Mouse (Mus musculus) limb, embryonic 12.5 days (tissue): ENCODE measurements around the gene Ldb2. TPM values are rescaled to one million over a fixed set of nuclear protein-coding genes. Genes with fewer than 3 reads are reported as not detected.

Source experiments
- ATAC-seq: fragments of 200-750 bp; cut with Nextera tagmentation; 2 replicates; pipeline ENCODE4 v1.8.0; 2017; ENCODE audit warnings: low read depth, moderate TSS enrichment; ENCODE audit not compliant: insufficient number of reproducible peaks, insufficient read depth, low FRiP score, low TSS enrichment
- H3K27ac ChIP-seq: fragments of 300-500 bp; sonication (generic); 2 replicates; pipeline ENCODE4 v1.5.1; 2016; ENCODE audit warnings: mild to moderate bottlenecking, moderate library complexity
- H3K27me3 ChIP-seq: fragments of 300-500 bp; sonication (generic); 2 replicates; pipeline ENCODE4 v1.6.1; 2016; ENCODE audit warnings: mild to moderate bottlenecking, moderate library complexity
- H3K36me3 ChIP-seq: fragments of 300-500 bp; sonication (generic); 2 replicates; pipeline ENCODE4 v1.6.1; 2016; ENCODE audit warnings: mild to moderate bottlenecking, moderate library complexity
- H3K4me1 ChIP-seq: fragments of 300-500 bp; sonication (generic); replicated peaks from 2 replicates; pipeline ENCODE4 v1.6.1; 2016
- H3K4me2 ChIP-seq: fragments of 300-500 bp; sonication (generic); 2 replicates; pipeline ENCODE4 v1.6.1; 2016; ENCODE audit warnings: mild to moderate bottlenecking, moderate library complexity
- H3K4me3 ChIP-seq: fragments of 300-500 bp; sonication (generic); replicated peaks from 2 replicates; pipeline ENCODE4 v1.5.1; 2016; ENCODE audit warnings: mild to moderate bottlenecking
- H3K9ac ChIP-seq: fragments of 300-500 bp; sonication (generic); replicated peaks from 2 replicates; pipeline ENCODE4 v1.6.1; 2016; ENCODE audit warnings: mild to moderate bottlenecking, moderate library complexity
- H3K9me3 ChIP-seq: fragments of 300-500 bp; sonication (generic); 2 replicates; pipeline ENCODE4 v1.6.1; 2016; ENCODE audit warnings: mild to moderate bottlenecking, moderate library complexity
- WGBS: fragments of 180-500 bp; shearing (Covaris S2); methylation state at CpG from one replicate; pipeline ENCODE4 v1.1.7; 2016; 5-methylcytosine and 5-hydroxymethylcytosine counted together
- polyA plus RNA-seq: library from polyadenylated mRNA; unstranded; fragments of >200 nt; fragmentation: Nextera tagmentation; extraction: Ambion mirVana; gene quantifications from 2 replicates; pipeline ENCODE4 v1.2.1, GENCODE M21; 2016

The Ldb2 gene
- polyA plus RNA-seq, 1 experiment from 2014 or later, result 41.7 TPM

GRCm38 (mm10) chr5:44543472-44544132, 255.9 kb downstream of the Ldb2 start:
- Histone ChIP-seq H3K27ac (no peak overlapping the region), H3K36me3 (no peaks in the 10 kb centered on the region), H3K4me3 (no peak overlapping the region), H3K9me3 (no peaks in the 10 kb centered on the region), H3K9ac (no peak overlapping the region), H3K4me2 (no peak overlapping the region), H3K4me1 (no peaks in the 10 kb centered on the region), H3K27me3 (no peaks in the 10 kb centered on the region)
- 86% methylated on average over 2 of the region's 2 CpGs for WGBS
- no peak for ATAC-seq

- no peaks in the 10 kb centered on the region for H3K27me3 ChIP-seq
- H3K4me3 ChIP-seq, result no peak overlapping the region
- H3K27ac ChIP-seq, result no peak overlapping the region
- no peak overlapping the region for H3K9ac ChIP-seq
- H3K9me3 ChIP-seq, result no peaks in the 10 kb centered on the region
- H3K4me1 ChIP-seq, result peaks cover 3% of the 10 kb centered on the region; the same call in 1 of the 2 replicates
- no peak overlapping the region for H3K4me2 ChIP-seq
- no peaks in the 10 kb centered on the region for H3K36me3 ChIP-seq
- WGBS, result 82% methylated on average over 9 of the region's 9 CpGs
- no peak for ATAC-seq
Observed at GRCm38 (mm10) chr5:44541748-44542147, 257.7 kb downstream of the Ldb2 start.

GRCm38 (mm10) chr5:44538687-44539086, 260.8 kb downstream of the Ldb2 start:
- no peak overlapping the region for H3K9ac ChIP-seq
- no peak overlapping the region for H3K4me2 ChIP-seq
- peaks cover 3% of the 10 kb centered on the region; the same call in 1 of the 2 replicates for H3K4me1 ChIP-seq
- H3K27ac ChIP-seq, result no peak overlapping the region
- no peaks in the 10 kb centered on the region for H3K27me3 ChIP-seq
- no peak overlapping the region for H3K4me3 ChIP-seq
- H3K36me3 ChIP-seq, result no peaks in the 10 kb centered on the region
- no peaks in the 10 kb centered on the region for H3K9me3 ChIP-seq
- ATAC-seq, result no peak
- WGBS, result 76% methylated on average over 2 of the region's 2 CpGs

- Histone ChIP-seq H3K4me2 (no peak overlapping the region), H3K9me3 (no peaks in the 10 kb centered on the region), H3K4me1 (peaks cover 3% of the 10 kb centered on the region; the same call in 1 of the 2 replicates), H3K36me3 (no peaks in the 10 kb centered on the region), H3K9ac (no peak overlapping the region), H3K4me3 (no peak overlapping the region), H3K27ac (no peak overlapping the region), H3K27me3 (no peaks in the 10 kb centered on the region)
- 36% methylated on average over 5 of the region's 5 CpGs for WGBS
- ATAC-seq, result no peak
Observed at GRCm38 (mm10) chr5:44538000-44538395, 261.5 kb downstream of the Ldb2 start.

- Histone ChIP-seq H3K4me2 (no peak overlapping the region), H3K27me3 (no peaks in the 10 kb centered on the region), H3K4me1 (peaks cover 3% of the 10 kb centered on the region; the same call in 1 of the 2 replicates), H3K9me3 (no peaks in the 10 kb centered on the region), H3K27ac (no peak overlapping the region), H3K9ac (no peak overlapping the region), H3K36me3 (0 out of 2 replicates have a peak, but pooled peaks cover 3% of the 10 kb centered on the region), H3K4me3 (no peak overlapping the region)
- no peak for ATAC-seq
- 89% methylated on average over 5 of the region's 5 CpGs for WGBS
Observed at GRCm38 (mm10) chr5:44537316-44537999, 262.0 kb downstream of the Ldb2 start.

- no peak for ATAC-seq
- Histone ChIP-seq H3K9ac (no peak overlapping the region), H3K4me3 (no peak overlapping the region)
Observed at GRCm38 (mm10) chr5:44529466-44529865, 270.0 kb downstream of the Ldb2 start.

GRCm38 (mm10) chr5:44529001-44529400, 270.5 kb downstream of the Ldb2 start:
- no peak overlapping the region for H3K4me2 ChIP-seq
- H3K27ac ChIP-seq, result no peak overlapping the region
- H3K4me1 ChIP-seq, result 0 out of 2 replicates have a peak, but pooled peaks cover 3% of the 10 kb centered on the region
- no peak for ATAC-seq
- no peak overlapping the region for H3K9ac ChIP-seq
- H3K9me3 ChIP-seq, result no peaks in the 10 kb centered on the region
- 0 out of 2 replicates have a peak, but pooled peaks cover 3% of the 10 kb centered on the region for H3K36me3 ChIP-seq
- no peaks in the 10 kb centered on the region for H3K27me3 ChIP-seq
- WGBS, result 85% methylated on average over 1 of the region's 1 CpGs
- no peak overlapping the region for H3K4me3 ChIP-seq

More at GRCm38 (mm10) chr5:44529466-44529865, 270.0 kb downstream of the Ldb2 start:
- 0 out of 2 replicates have a peak, but pooled peaks cover 3% of the 10 kb centered on the region for H3K4me1 ChIP-seq
- H3K27ac ChIP-seq, result no peak overlapping the region
- H3K9me3 ChIP-seq, result no peaks in the 10 kb centered on the region
- no peak overlapping the region for H3K4me2 ChIP-seq
- 0 out of 2 replicates have a peak, but pooled peaks cover 3% of the 10 kb centered on the region for H3K36me3 ChIP-seq
- WGBS, result 73% methylated on average over 3 of the region's 3 CpGs
- H3K27me3 ChIP-seq, result no peaks in the 10 kb centered on the region

- Histone ChIP-seq H3K27ac (no peak overlapping the region), H3K36me3 (no peaks in the 10 kb centered on the region), H3K4me2 (no peak overlapping the region), H3K9me3 (no peaks in the 10 kb centered on the region), H3K4me1 (peaks cover 4% of the 10 kb centered on the region; the same call in 1 of the 2 replicates), H3K27me3 (no peaks in the 10 kb centered on the region), H3K4me3 (no peak overlapping the region), H3K9ac (no peak overlapping the region)
- no peak for ATAC-seq
- WGBS, result 89% methylated on average over 5 of the region's 5 CpGs
Observed at GRCm38 (mm10) chr5:44505221-44505620, 294.3 kb downstream of the Ldb2 start.

GRCm38 (mm10) chr5:44504786-44505185, 294.7 kb downstream of the Ldb2 start:
- 74% methylated on average over 5 of the region's 5 CpGs for WGBS
- no peaks in the 10 kb centered on the region for H3K36me3 ChIP-seq
- no peak for ATAC-seq

GRCm38 (mm10) chr5:44498229-44498628, 301.3 kb downstream of the Ldb2 start:
- no peak overlapping the region for H3K4me2 ChIP-seq
- no peaks in the 10 kb centered on the region for H3K9me3 ChIP-seq
- no peak overlapping the region for H3K9ac ChIP-seq
- no peak overlapping the region for H3K4me3 ChIP-seq
- no peak for ATAC-seq
- no peaks in the 10 kb centered on the region for H3K36me3 ChIP-seq
- H3K27ac ChIP-seq, result no peak overlapping the region
- WGBS, result 87% methylated on average over 1 of the region's 1 CpGs
- H3K4me1 ChIP-seq, result no peaks in the 10 kb centered on the region
- H3K27me3 ChIP-seq, result no peaks in the 10 kb centered on the region

More at GRCm38 (mm10) chr5:44504786-44505185, 294.7 kb downstream of the Ldb2 start:
- Histone ChIP-seq H3K4me2 (no peak overlapping the region), H3K9me3 (no peaks in the 10 kb centered on the region), H3K27me3 (no peaks in the 10 kb centered on the region), H3K4me1 (peaks cover 4% of the 10 kb centered on the region; the same call in 1 of the 2 replicates), H3K4me3 (no peak overlapping the region), H3K9ac (no peak overlapping the region), H3K27ac (no peak overlapping the region)

- 78% methylated on average over 3 of the region's 3 CpGs for WGBS
- no peaks in the 10 kb centered on the region for H3K4me1 ChIP-seq
Observed at GRCm38 (mm10) chr5:44496854-44497253, 302.6 kb downstream of the Ldb2 start.

More at GRCm38 (mm10) chr5:44496854-44497253, 302.6 kb downstream of the Ldb2 start:
- Histone ChIP-seq H3K4me3 (no peak overlapping the region), H3K27ac (no peak overlapping the region), H3K4me2 (no peak overlapping the region), H3K9me3 (no peaks in the 10 kb centered on the region), H3K36me3 (no peaks in the 10 kb centered on the region), H3K27me3 (no peaks in the 10 kb centered on the region), H3K9ac (no peak overlapping the region)
- ATAC-seq, result no peak
